Mouse (Mus musculus) lung, adult 2 months (tissue): ENCODE results near the gene Itga3.

Source experiments
- CTCF ChIP-seq: fragments of 200-500 bp; IDR thresholded peaks from 2 replicates; pipeline ENCODE4 v1.5.1; 2011; ENCODE audit warnings: mild to moderate bottlenecking, low read length, control low read depth; ENCODE audit not compliant: insufficient read depth
- POLR2A ChIP-seq: fragments of 200-500 bp; IDR thresholded peaks from 2 replicates; pipeline ENCODE4 v1.6.1; 2011; ENCODE audit warnings: low read depth, mild to moderate bottlenecking, control low read depth, low read length, borderline replicate concordance; ENCODE audit errors: extremely low read depth

- TF ChIP-seq POLR2A (no peak), CTCF (no peak)
Measured at GRCm38 (mm10) chr11:95085710-95086109, 9.1 kb upstream of the Itga3 start.
